Mouse (Mus musculus): ENCODE data around the gene Nell2.

The Nell2 gene

DNA sequence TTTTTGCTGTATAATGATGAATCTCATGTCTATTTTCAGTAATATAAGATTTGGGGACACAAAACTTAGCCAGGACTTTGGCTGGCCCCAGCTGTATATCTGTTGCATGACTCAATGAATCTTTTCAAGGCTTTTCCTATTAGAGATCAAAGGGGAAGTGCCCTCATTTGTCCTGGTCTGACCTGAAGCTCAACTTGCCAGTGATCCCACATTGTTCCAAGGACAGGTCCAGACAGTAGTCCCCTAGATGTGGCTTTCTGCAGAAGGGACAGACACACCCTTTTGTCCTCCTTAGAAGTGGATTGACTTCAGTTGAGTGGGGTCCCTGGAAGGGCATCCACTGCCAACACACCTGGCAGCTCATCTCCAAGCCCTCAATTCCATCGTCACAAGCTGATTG is 173.6 kb downstream of the Nell2 start:
- DNase-seq (ENCODE audit: low read depth, low spot score): no peak

DNA sequence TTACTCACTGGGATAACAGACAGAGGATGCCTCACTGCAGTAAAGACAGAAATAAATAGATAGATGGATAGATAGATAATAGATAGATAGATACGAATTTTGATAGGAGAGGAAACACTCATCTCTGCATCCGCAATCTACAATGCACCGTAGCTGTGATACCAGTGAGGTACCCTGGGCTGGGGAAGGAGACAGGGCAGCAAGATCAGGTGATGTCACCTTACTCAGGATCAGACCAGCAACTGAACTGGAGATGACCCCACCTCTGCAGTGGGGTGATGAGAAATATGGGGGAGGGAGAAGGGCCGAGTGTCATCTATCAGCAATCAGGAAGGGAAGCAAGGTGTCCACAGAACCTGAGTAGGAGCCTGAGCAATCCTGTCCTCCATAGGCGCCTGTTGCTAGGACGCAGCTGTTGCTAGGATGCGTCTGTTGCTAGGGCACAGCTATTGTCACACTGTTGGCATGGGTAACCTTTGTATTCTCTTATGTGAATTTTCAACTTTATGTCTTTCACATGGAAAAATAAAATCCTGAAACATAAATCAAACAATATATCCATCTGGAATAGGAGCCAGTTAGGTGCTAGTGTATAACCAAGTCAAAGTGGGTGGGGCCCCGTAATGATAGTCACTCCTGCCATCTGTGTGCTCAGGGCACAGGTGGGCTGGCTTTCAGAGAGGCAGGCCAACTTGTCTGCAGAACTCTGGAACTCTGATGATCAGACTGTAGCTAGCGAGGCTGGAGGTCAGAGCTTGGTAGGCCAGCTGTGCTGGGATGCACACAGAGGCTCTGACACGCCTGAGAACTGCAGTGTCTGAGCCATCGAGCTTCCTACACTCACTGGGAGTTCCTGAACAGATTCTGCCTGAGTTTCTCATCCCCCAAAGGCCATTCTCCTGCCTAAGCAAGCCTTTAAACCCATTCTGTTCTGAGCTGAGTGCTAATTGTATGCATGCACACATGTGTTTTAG is 193.7 kb downstream of the Nell2 start:
- DNase-seq (ENCODE audit: low read depth, low spot score): no peak

DNA sequence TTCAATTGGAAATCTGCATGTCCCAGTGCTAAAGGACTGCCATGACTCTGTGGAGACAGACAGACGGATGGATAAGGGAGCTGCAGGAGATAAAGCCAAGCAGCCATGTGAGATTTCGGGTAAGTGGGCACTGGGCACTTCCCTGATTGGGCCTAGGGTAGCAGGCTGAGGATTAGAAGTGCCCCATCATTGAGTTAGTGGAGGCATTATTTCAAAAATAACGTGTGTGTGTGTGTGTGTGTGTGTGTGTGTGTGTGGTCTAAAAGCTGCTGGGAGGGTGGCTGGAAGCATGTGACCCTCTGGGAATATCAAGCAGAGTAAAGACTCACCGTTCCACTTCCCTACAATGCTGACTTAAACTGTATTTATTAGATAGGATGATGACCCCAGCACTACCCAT is 195.1 kb downstream of the Nell2 start:
- no peak for DNase-seq (ENCODE audit: low read depth, low spot score)

DNA sequence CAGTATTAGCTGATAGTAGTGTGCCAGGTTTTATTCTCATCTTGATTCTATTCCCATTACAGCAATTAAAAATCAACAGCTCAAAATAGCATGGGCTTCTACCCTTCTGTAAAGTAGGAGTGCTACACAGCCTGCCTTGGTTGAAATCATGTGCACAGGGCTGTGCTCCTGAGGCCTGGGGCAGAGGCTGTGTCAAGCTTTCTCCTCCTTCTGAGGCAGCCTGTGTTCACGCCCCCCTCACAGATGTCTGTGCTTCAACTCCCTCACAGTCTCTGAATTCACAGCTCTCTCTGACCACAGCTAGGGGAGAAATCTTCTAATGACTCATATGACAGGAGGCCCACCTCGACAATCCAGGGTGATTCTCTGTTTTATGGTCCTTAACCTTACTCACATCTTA is 197.4 kb downstream of the Nell2 start:
- DNase-seq (ENCODE audit: low read depth, low spot score): no peak

DNA sequence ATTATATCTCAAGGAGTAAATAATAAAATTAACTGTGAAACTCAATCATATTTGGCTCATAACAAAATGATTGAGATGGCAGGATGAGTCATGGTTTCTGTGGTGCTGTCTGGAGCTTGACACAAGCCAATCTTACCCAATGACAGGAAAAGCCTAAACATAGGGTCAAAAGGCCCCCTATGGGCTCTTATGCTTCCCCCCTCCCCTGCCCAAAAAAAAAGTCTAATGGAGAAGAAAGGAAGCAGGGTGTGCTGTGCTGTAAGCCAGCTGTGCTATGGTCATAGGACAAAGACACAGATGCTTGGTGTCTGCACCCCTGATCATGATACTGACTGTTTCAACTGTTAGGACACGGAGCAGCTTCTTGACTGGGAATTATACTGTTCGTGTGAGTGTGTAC is 205.6 kb downstream of the Nell2 start:
- no peak for DNase-seq (ENCODE audit: low read depth, low spot score)

DNA sequence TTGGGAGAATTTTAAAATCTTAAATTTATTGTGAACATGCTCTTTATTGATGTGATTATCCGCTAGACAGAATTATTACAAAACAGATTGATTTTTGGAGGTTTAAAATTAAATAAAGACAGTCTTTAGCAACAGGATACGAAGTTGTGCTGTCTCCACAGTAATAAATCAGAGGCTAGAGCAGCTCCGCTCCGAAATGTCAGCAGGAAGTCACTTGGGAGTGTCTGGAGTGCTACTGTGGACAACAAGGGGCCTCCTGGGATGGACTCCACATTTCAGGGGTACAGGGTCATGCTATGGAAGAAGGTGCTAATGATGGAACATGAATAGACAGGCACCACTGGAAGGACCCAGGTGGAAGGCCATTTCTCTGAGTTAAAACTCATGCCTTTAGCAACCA is 211.7 kb downstream of the Nell2 start:
- no peak for DNase-seq (ENCODE audit: low read depth, low spot score)

DNA sequence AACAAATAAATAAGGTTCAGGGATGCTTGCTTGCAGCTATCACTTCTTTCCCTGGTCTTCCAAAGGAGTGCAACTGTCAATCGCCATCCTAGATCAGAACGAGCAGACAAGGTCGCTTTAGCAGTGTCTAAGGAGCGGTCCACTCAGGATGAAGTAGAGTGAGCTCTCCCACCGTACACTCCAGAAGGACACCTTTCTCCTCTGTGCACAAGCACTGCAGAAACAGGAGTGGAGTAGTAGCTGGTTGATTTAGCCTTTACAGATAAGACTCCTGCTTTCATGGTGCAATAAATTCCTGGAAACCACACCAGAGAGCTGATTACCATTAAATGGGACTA is 213.6 kb downstream of the Nell2 start:
- DNase-seq (ENCODE audit: low read depth, low spot score): no peak

DNA sequence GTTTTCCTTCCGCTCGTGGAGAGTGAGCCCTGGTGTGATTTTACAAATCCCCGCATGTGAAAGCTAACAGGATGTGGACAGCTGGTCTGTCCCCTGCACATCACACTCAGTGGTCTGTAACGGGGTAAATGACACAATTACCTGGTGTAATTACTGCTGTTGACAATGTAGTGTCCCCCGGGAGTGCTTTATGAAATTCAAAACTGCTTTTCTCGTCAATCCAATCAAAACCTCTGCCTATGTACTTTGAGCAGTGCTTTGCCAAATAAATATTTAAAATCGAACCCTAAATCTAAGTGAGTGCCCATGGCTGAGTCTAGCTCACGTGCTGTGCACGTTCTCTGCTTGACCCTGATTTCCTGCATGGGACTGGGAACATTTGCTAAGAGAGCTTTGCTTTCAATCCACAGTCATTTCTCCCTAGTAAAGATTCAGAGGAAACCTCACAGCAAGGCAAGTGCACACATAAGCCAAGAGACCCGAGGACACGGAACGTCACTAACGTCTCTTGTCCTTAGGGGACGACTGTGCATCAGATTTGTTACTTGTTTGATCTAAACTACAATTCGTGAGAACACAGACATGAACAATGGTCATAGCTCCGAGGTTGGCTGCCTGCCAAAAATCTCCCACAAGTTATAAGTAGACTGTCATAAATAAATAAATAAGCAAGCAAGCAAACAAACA is 214.1 kb downstream of the Nell2 start:
- no peak for DNase-seq (ENCODE audit: low read depth, low spot score)

DNA sequence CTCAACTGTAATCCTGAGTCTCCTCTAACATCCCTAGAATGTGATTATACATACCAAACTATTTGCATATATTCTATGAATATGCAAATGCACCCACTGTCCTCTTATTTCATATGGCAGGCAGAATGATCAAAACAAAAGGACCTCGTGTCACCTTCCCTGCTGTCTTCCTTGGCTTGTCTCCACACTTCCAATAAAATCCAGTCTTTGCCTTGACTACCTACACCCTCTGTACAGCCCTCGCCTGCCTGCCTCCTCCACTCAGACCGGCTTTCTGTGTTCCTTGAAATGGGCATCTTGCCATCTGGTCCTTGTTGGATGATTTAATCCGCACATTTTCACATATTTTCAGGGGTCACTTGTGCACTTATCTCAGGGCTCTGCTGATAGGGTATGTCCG is 215.1 kb downstream of the Nell2 start:
- no peak for DNase-seq (ENCODE audit: low read depth, low spot score)

DNA sequence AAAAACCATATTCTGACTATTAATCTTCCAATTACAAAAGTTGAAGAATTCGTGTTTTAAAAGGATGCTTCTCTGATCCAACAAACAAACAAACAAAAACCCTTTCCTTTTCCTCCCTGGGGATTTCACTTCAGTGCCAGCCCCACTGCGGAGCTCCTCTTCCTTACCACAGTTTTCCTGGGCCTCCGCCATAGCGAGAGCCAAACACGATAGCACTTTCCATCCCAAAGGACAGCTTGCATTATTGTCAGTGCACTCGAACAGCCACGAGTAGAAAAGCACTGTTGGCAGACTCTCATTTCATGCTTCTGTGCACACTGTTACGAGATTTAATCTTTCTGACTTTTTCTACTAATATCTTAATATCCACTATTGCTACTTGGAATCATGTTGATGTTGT is 224.3 kb downstream of the Nell2 start:
- DNase-seq (ENCODE audit: low read depth, low spot score): no peak

DNA sequence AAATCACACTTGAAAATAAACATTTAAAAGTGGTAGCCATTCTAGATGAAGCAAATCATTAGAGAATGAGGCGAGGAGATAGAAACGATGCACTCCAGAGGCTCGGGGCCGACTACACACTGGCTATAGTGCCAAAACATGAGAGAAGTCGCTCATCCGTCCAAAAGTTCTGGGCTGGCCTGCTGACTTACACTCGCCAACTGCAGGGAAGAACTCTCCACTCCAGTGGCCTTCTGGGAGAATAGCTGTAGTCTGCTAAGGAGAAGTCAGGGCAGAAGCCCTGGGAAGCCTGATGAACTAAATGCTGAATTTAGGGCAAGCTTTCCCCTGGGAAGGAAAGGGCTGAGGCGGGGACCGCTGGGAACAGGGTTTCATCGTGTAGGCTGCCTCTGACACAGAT is 231.8 kb downstream of the Nell2 start:
- no peak for DNase-seq (ENCODE audit: low read depth, low spot score)

DNA sequence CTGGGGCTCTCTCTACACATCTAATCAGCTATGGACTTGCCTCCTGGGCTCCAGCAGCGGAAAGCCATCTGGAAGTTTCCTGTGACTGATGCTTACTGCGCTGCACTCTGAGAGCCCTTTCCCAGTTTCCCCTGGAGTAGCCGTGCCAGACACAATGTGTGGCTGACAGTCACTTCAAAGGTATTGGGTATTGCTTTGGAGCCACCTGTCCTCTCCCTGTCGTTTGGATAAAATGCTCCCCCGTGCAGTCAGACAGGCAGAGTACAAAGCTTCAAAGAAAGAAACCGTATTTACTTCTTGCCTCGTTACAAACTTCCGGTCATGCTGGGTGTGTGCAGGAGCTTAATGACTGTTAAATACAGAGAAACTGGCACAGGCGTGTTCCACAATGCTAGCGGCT is 239.3 kb downstream of the Nell2 start:
- no peak for DNase-seq (ENCODE audit: low read depth, low spot score)

DNA sequence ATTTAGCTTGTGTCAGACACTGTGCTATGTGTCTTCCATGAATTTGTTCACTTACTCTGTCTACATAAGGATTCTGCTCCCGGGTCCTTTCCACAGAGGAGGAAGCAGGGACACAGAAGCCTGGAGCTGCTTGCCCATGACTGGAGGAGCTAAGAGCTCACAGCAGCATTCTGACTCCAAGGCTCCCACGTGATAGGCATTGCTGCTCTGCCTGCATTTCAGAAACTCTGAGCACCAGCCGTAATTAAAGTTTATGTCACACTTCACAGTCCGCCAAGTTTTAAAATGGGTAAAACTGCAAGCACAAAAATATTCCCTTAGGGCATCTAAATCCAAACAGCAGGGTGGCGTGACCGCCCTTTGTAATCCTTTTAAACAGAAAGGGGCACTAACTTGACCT is 243.2 kb downstream of the Nell2 start:
- no peak for DNase-seq (ENCODE audit: low read depth, low spot score)

DNA sequence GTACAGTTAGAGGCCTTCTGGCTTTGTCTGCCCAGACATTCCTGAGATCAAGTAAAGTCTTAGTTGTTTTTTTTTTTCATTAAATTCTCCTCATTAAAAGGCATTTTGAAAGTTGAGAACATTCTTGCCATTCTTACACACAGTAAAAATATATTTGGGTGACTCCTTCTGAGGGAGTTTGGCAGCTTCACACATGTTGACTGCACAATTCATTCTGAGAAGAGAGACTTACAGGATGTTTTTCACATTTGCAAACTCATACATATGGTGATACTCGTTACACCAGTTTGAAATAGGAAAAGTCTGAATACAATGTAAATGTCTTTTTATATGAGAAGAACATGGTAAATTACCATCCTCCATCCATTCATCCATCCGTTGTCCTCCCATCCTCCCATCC is 247.4 kb downstream of the Nell2 start:
- no peak for DNase-seq (ENCODE audit: low read depth, low spot score)

DNA sequence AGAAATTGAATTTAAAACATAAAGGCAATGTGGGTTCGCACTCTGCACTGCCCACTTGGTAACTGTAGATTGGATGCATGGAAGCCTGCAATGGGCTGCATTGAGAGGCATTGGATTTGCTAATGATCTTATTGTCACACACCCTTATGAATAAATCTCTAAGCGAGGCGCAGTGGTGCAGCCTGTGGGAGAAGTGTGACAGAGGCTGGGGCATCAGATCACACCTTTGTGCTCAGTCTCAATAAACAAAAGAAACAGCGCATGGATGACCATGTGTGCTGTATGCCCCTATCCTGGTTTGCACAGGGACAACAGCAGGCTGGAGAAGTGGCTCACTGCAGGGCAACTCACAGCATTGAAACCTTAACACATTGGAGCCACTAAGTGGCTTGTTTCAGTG is 250.4 kb downstream of the Nell2 start:
- DNase-seq (ENCODE audit: low read depth, low spot score): no peak

DNA sequence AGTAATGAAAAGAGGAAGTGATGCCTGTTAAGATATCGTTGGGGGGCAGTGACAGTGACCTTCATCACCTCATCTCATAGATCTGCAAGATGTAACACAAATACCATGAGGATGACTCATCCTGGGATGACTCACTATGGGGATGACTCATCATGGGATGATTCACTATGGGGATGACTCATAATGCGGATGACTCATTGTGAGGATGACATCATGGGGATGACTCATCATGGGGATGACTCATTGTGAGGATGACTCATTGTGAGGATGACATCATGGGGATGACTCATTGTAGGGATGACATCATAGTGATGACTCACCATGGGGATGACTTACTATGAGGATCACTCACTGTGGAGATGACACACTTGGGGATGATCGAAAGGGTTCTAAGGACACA is 251.8 kb downstream of the Nell2 start:
- no peak for DNase-seq (ENCODE audit: low read depth, low spot score)

DNA sequence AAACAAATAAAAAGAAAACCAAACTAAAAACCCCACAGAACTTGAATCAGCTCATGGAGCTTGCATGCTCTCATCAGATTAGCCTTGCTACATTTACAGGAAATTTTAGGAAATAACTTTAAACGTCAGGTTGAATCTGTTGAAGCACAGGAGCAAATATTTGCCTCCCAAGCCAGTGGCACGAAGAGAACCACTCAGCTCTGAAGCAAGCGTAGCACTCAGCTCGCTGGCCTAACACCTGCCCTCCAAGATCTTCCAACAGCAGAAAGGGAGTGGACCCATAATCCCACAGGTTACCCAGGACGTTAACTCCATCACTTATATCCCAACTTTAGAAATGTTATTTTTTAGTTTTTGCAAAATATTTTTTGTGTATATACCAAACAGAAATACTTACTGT is 252.8 kb downstream of the Nell2 start:
- DNase-seq (ENCODE audit: low read depth, low spot score): no peak

DNA sequence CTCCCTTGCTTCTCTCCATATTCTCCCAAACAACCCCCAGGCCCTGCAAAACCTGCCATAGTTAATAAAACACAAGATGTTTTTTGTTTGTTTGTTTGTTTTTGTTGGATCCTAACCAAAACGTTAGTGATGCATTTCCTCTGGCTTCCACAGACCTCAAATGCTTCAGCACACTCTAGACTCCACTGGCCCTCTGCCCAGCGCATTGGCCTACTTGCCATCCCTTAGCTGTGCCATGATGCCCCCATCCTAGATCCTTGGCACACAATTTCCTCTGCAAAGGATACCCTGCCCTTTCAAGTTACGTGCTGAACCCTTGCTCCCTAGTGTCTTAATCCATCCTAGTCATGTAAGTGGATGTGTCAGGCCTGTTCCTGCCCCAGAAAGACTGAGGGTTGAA is 255.1 kb downstream of the Nell2 start:
- DNase-seq (ENCODE audit: low read depth, low spot score): no peak

DNA sequence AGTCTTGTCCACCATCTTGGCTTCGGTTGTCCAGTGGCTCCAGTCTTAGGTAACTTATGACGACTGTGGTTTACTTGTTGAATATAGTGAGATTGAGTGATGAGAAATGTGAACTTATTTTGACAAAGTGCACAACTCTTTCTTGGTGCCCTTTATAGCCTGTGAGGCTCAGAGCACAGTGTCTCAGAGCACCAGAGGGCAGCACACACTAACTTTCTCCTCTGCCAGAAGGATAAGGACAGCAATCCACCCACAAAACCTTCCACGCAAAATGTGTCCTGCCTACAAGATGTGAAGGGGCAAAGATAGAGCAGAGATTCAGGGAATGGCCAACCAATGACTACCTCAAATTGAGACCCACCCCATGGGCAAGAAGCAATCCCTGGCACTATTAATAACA is 256.2 kb downstream of the Nell2 start:
- no peak for DNase-seq (ENCODE audit: low read depth, low spot score)

DNA sequence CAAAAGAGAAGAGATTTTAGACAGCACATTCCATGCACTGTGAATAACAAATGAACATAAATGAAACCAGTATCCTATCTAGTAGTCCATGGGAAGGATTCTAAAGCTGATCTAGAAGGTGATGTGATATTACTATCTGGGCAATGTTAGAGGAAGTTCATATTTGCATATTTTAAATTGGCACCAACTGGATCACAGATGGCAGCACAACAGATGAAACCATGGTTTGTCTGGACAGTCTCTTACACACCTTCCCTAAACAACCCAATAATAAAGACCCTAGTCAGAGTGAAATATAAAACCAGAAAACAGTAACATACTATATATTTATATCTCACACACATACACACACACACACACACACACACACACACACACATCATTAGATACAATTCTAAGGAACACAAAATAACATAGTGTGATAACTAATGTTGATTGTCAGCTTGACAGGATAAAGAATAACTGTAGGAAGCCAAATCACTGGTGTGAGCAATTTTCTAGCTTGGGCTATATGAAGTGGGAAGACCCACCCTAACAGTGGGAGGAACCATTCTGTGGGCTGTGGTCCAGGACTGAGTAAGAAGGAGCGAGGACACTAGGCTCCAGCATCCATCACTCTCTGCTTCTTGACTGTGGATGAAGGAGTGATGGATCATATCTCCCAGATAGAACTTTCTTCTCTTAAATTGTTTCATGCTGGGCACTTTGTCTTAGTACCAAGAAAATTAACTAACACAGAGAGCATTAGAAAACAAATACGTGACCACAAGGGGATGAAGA is 268.5 kb downstream of the Nell2 start:
- no peak for DNase-seq (ENCODE audit: low read depth, low spot score)

DNA sequence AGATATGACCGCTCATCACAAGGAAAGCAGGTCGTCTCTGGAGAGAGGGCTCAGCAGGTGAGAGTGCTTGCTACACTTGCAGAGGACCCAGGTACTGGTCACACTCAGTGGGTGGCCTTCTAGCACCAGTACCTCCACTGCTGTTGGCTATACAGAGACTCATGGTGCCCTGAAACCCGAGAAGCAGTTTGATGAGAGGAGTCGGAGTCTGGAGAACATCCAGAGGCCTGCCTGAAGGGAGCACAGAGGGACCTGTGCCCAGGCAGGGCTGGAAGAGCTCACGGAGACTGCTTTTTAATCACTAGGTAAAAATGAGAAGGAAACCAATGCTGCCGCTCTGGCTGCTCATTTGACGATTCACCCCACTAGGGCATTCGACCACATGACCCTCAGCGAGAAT is 271.2 kb downstream of the Nell2 start:
- no peak for DNase-seq (ENCODE audit: low read depth, low spot score)

DNA sequence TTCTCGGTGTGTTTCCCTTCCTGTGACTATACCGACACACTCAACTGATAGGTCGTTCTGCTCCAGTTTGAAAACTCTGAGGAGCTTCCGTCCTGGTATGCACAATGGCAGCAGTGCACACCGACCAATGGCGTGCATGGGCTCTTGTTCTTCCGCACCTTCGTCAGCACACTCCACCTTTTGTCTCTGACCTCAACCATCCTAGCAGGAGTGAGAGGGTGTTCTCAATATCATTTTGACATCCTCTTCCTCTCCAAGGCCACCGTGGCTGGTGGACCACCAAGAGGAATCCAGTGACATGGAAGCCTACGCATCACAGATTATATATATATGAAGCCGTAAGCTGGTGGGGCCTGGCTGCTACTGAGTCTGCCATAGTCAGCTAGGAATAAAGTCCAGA is 282.8 kb downstream of the Nell2 start:
- DNase-seq (ENCODE audit: low read depth, low spot score): no peak

DNA sequence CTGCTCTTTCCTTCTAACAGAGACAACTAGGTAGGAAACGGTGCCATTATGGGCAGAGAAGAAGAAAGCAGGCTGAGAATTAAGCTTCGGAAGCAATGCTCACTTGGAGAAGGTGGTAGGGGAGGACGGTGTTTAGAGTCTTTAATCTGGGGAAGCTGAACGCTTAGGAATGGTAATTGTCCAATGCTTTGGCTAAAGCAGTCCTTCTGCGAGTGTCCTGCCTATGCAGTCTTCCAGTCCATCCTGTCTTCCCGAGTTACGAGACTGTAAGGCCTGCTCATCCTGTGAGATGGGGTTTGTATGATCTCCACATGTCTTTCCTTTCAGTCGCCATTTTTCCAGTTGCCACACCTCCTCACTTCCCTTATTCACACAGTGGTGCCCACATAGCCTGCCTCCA is 284.5 kb downstream of the Nell2 start:
- no peak for DNase-seq (ENCODE audit: low read depth, low spot score)
